Mouse (Mus musculus) heart, embryonic 14.5 days (tissue): ENCODE results near the gene Cracr2b. TPM values are rescaled to one million over a fixed set of nuclear protein-coding genes. Genes with fewer than 3 reads are reported as not detected.
"Not testable (repeated sequence)": the region's sequence is repeated elsewhere in the genome, so short reads cannot be mapped to it uniquely, and the experiment has no call there.

Experiments used
- ATAC-seq: fragments of 200-750 bp; cut with Nextera tagmentation; 2 replicates; pipeline ENCODE4 v1.8.0; 2017; ENCODE audit warnings: low read depth, moderate TSS enrichment; ENCODE audit not compliant: insufficient number of reproducible peaks, insufficient read depth, low FRiP score
- H3K27ac ChIP-seq, 2 experiments: fragments of 200-500 bp in 1 of 2; fragments of 300-500 bp in 1 of 2; sonication (generic) in 1 of 2; replicated peaks in 1 of 2; 2 replicates each; pipeline ENCODE4 v1.5.1; 2012 to 2014; ENCODE audit warnings: low read depth in 2 of 2, low read length in 2 of 2, control low read depth in 1 of 2, mild to moderate bottlenecking in 1 of 2, mixed read lengths in 1 of 2; ENCODE audit not compliant: control insufficient read depth in 1 of 2, insufficient read depth in 1 of 2
- H3K27me3 ChIP-seq: fragments of 300-500 bp; sonication (generic); 2 replicates; pipeline ENCODE4 v1.6.1; 2014; ENCODE audit warnings: mild to moderate bottlenecking, low read length, control low read depth; ENCODE audit not compliant: control insufficient read depth, insufficient read depth
- H3K36me3 ChIP-seq: fragments of 300-500 bp; sonication (generic); 2 replicates; pipeline ENCODE4 v1.6.1; 2014; ENCODE audit warnings: mild to moderate bottlenecking, control low read depth, low read length, mixed read lengths; ENCODE audit not compliant: control insufficient read depth, insufficient read depth
- H3K4me1 ChIP-seq, 2 experiments: fragments of 200-500 bp in 1 of 2; fragments of 300-500 bp in 1 of 2; sonication (generic) in 1 of 2; 2 replicates each; pipeline ENCODE4 v1.6.1; 2012 to 2014; ENCODE audit warnings: low read length in 2 of 2, control low read depth in 1 of 2, mixed read lengths in 1 of 2; ENCODE audit not compliant: control insufficient read depth in 2 of 2, insufficient read depth in 2 of 2
- H3K4me2 ChIP-seq: fragments of 300-500 bp; sonication (generic); 2 replicates; pipeline ENCODE4 v1.6.1; 2014; ENCODE audit warnings: mild to moderate bottlenecking, low read length
- H3K4me3 ChIP-seq, 2 experiments: fragments of 200-500 bp in 1 of 2; fragments of 300-500 bp in 1 of 2; sonication (generic) in 1 of 2; 2 replicates each; pipeline ENCODE4 v1.5.1; 2012 to 2014; ENCODE audit warnings: low read length in 2 of 2, mild to moderate bottlenecking in 2 of 2, control low read depth in 1 of 2, low read depth in 1 of 2, moderate library complexity in 1 of 2; ENCODE audit not compliant: control insufficient read depth in 1 of 2, insufficient read depth in 1 of 2
- H3K9ac ChIP-seq: fragments of 300-500 bp; sonication (generic); 2 replicates; pipeline ENCODE4 v1.6.1; 2014; ENCODE audit warnings: mild to moderate bottlenecking, low read length
- H3K9me3 ChIP-seq: fragments of 300-500 bp; sonication (generic); 2 replicates; pipeline ENCODE4 v1.6.1; 2016; ENCODE audit warnings: low read length, control low read depth; ENCODE audit not compliant: control insufficient read depth
- WGBS: fragments of 180-500 bp; shearing (Covaris S2); extraction: QIAGEN DNeasy Blood & Tissue Kit; methylation state at CpG from one replicate; pipeline ENCODE4 v1.1.7; 2014; 5-methylcytosine and 5-hydroxymethylcytosine counted together
- polyA plus RNA-seq: library from polyadenylated mRNA; unstranded; fragments of >200 nt; fragmentation: Nextera tagmentation; extraction: Ambion mirVana; gene quantifications from 2 replicates; pipeline ENCODE4 v1.2.1, GENCODE M21; 2014

Cracr2b gene
- polyA plus RNA-seq, 1 experiment from 2014 or later = 25.6 TPM

GRCm38 (mm10) chr7:141439811-141440210 is 21.1 kb upstream of the Cracr2b start:
- ATAC-seq = no peak
- Histone ChIP-seq H3K4me3 (no peak overlapping the region), H3K36me3 (peaks cover 32% of the 10 kb centered on the region), H3K4me2 (no peak overlapping the region), H3K4me1 (peaks cover 28 to 36% of the 10 kb centered on the region in 2 experiments), H3K27ac (no peak overlapping the region), H3K9me3 (no peaks in the 10 kb centered on the region), H3K27me3 (no peaks in the 10 kb centered on the region), H3K9ac (no peak overlapping the region)
- WGBS = 95% methylated on average over 11 of the region's 11 CpGs

GRCm38 (mm10) chr7:141440613-141441012 is 20.3 kb upstream of the Cracr2b start:
- Histone ChIP-seq H3K4me3 (no peak overlapping the region), H3K9me3 (no peaks in the 10 kb centered on the region), H3K9ac (no peak overlapping the region), H3K27me3 (no peaks in the 10 kb centered on the region), H3K27ac (no peak overlapping the region), H3K36me3 (peaks cover 32% of the 10 kb centered on the region), H3K4me1 (peaks cover 24 to 28% of the 10 kb centered on the region in 2 experiments), H3K4me2 (no peak overlapping the region)
- WGBS = 17% methylated on average over 6 of the region's 6 CpGs
- ATAC-seq = no peak

- Histone ChIP-seq H3K4me2 (no peak overlapping the region), H3K4me3 (no peak overlapping the region), H3K27ac (no peak overlapping the region), H3K9ac (no peak overlapping the region), H3K27me3 (no peaks in the 10 kb centered on the region), H3K9me3 (no peaks in the 10 kb centered on the region), H3K36me3 (peaks cover 32% of the 10 kb centered on the region), H3K4me1 (peaks cover 22 to 25% of the 10 kb centered on the region in 2 experiments)
- no peak for ATAC-seq
- 95% methylated on average over 9 of the region's 9 CpGs for WGBS
Measured at GRCm38 (mm10) chr7:141441460-141441859, 19.4 kb upstream of the Cracr2b start.

GRCm38 (mm10) chr7:141442199-141442598 is 18.7 kb upstream of the Cracr2b start:
- ATAC-seq = no peak
- no peak overlapping the region; the same call in 1 of the 2 replicates for H3K9ac ChIP-seq
- H3K9me3 ChIP-seq = no peaks in the 10 kb centered on the region
- H3K36me3 ChIP-seq = peaks cover 32% of the 10 kb centered on the region
- peaks cover 21% of the 10 kb centered on the region in 2 experiments for H3K4me1 ChIP-seq
- no peak overlapping the region for H3K4me2 ChIP-seq
- no peak overlapping the region for H3K4me3 ChIP-seq
- WGBS = 92% methylated on average over 13 of the region's 13 CpGs
- no peaks in the 10 kb centered on the region for H3K27me3 ChIP-seq
- no peak overlapping the region for H3K27ac ChIP-seq

GRCm38 (mm10) chr7:141443081-141443821 is 17.6 kb upstream of the Cracr2b start:
- Histone ChIP-seq H3K4me1 (peaks cover 20 to 21% of the 10 kb centered on the region in 2 experiments), H3K9ac (peak overlapping the region; percentile 77), H3K4me3 (peak overlapping the region; percentile 50 to 68), H3K36me3 (peaks cover 28% of the 10 kb centered on the region), H3K4me2 (peak overlapping the region; percentile 96), H3K9me3 (no peaks in the 10 kb centered on the region), H3K27me3 (no peaks in the 10 kb centered on the region), H3K27ac (peak overlapping the region; percentile 34 to 41; a peak in 2 of 4 replicates)
- ATAC-seq = no peak
- WGBS = 21% methylated on average over 12 of the region's 12 CpGs

- 0 out of 2 replicates have a peak, but pooled peaks have one; percentile 24 for ATAC-seq
- Histone ChIP-seq H3K4me3 (peak within 1 kb of the TSS; percentile 50 to 68), H3K4me1 (peaks cover 25 to 26% of the 10 kb centered on the region in 2 experiments), H3K9me3 (no peaks in the 10 kb centered on the region), H3K27me3 (no peaks in the 10 kb centered on the region), H3K36me3 (peaks cover 27% of the 10 kb centered on the region), H3K27ac (peak within 1 kb of the TSS; percentile 46 to 80), H3K4me2 (peak within 1 kb of the TSS; percentile 96), H3K9ac (peak within 1 kb of the TSS; percentile 77)
- under 1% methylated on average over 25 of the region's 25 CpGs for WGBS
Measured at GRCm38 (mm10) chr7:141443828-141444237, 17.1 kb upstream of the Cracr2b start, which contains the start of gene Pidd1. TSS of gene Pidd1 (minus strand) at chr7:141444025.

- H3K9ac ChIP-seq, H3K9me3 ChIP-seq, H3K27me3 ChIP-seq, H3K27ac ChIP-seq, ATAC-seq, H3K4me3 ChIP-seq: not testable (repeated sequence)
- peaks cover 33% of the 10 kb centered on the region for H3K36me3 ChIP-seq
- H3K4me1 ChIP-seq = peaks cover 21 to 23% of the 10 kb centered on the region in 2 experiments
- peak overlapping the region; percentile 91 for H3K4me2 ChIP-seq
- WGBS = 79% methylated on average over 3 of the region's 3 CpGs
Measured at GRCm38 (mm10) chr7:141446374-141446773, 14.5 kb upstream of the Cracr2b start.
